ENCODE assay signal across 24 mouse cellular contexts in the genomic region with DNA sequence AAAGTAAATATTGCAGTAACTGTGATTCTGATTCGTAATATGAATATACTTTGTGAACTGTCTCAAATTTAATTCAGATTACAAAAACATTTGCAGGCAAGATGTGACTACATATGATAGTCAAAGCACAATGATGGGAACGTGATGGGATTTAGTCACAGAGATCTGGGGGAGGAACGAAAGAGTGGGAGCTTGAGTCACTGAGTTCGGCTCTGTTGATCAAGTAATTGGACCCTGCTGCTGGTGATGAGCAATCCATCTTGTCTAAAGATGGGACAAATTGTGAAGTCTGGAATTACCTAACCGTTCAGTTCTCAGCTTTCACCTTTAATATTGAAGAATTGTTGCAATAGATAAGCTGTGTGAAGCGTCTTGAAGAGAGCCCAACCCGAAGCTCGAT. TPM values are rescaled to one million over a fixed set of nuclear protein-coding genes. Genes with fewer than 3 reads are reported as not detected.
"Had no signal": no experiment of that assay in that cellular context is flagged by ENCODE, and none has a peak within 500 bp of the region (broad histone marks: within the 10 kb centered on the region; RNA-seq: fewer than 3 reads in every experiment).

No protein-coding gene starts in this region.

- H3K4me2 ChIP-seq: lung, embryonic 15.5 days; midbrain, embryonic 11.5 days; midbrain, embryonic 13.5 days; midbrain, embryonic 15.5 days; neural tube, embryonic 12.5 days had no signal

- H3K4me3 ChIP-seq: lung, embryonic 15.5 days; megakaryocyte, embryonic 14.5 days; midbrain, embryonic 13.5 days; midbrain, embryonic 15.5 days; neural tube, embryonic 12.5 days had no signal

- ATAC-seq: liver, postnatal 0 days; lung, postnatal 0 days; midbrain, embryonic 13.5 days; midbrain, embryonic 15.5 days had no signal

- H3K9ac ChIP-seq: liver, postnatal 0 days; lung, embryonic 15.5 days; midbrain, embryonic 13.5 days; midbrain, embryonic 15.5 days; neural tube, embryonic 12.5 days had no signal

- H3K36me3 ChIP-seq: midbrain, embryonic 15.5 days had no signal

- H3K27me3 ChIP-seq: lung, embryonic 15.5 days; megakaryocyte, embryonic 14.5 days; midbrain, embryonic 13.5 days; midbrain, embryonic 15.5 days; neural tube, embryonic 12.5 days had no signal

- H3K9me3 ChIP-seq: lung, embryonic 15.5 days; megakaryocyte, embryonic 14.5 days; midbrain, embryonic 13.5 days; midbrain, embryonic 15.5 days; neural tube, embryonic 12.5 days had no signal

- H3K27ac ChIP-seq: lung, embryonic 15.5 days; macrophage; midbrain, embryonic 13.5 days; midbrain, embryonic 15.5 days; neural tube, embryonic 12.5 days had no signal

- DNase-seq: liver, postnatal 0 days; lung, adult 2 months; lung, postnatal 14 days; lung, postnatal 36 days; right cerebral cortex, postnatal 14 days; spleen, adult 18-20 months; thymus, adult 2 months; thymus, postnatal 25 days; thymus, postnatal 4 days had no signal

RNA-seq across cellular contexts. Expression of a gene that starts 7.2 kb away (rescaled TPM):
- total RNA-seq: megakaryocyte progenitor cell, adult 5-6 weeks; midbrain, postnatal 0 days; monocyte, adult 5-6 weeks; neutrophil, adult 5-6 weeks had no signal
- polyA plus RNA-seq: liver, postnatal 0 days; lung, adult 2 months; lung, embryonic 15.5 days; lung, postnatal 0 days; macrophage; midbrain, embryonic 11.5 days; midbrain, embryonic 13.5 days; neural tube, embryonic 12.5 days; small intestine, adult 2 months; stomach, embryonic 14.5 days; stomach, embryonic 16.5 days; thymus, adult 2 months had no signal
